Mouse (Mus musculus): ENCODE data around the gene Lck. TPM values are rescaled to one million over a fixed set of nuclear protein-coding genes. Genes with fewer than 3 reads are reported as not detected.
"Not testable (repeated sequence)": the region's sequence is repeated elsewhere in the genome, so short reads cannot be mapped to it uniquely, and the experiment has no call there.

Gene Lck
- total RNA-seq, 2 experiments from 2014 or later = 4.3 TPM; not detected in 1

DNA sequence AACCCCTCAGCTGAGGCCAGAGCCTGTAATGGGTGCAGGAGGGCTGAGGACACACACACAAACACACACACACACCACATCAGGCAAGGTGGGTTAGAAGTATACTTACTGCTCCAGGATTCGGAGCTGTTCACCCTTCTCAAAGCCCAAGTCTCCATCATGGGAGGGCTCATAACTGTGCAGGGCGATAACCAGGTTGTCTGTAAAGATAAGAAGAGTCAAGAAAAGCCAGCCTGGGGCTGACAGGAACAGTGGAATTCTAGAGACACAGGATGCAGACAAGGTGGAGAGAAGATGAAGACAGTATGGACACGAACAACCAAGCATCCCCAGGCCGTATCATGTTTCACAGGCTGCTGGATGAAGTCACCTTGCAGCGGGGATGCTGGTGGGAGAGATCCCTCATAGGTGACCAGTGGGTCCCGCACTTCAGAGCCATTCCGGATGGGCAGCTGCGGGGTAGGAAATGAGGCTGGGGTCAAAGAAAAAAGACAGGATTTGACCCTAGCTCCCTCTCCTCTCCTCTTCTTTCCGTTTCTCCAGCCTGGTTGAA lies 16.1 kb downstream of the Lck start:
- peak; percentile 71 for ATAC-seq (replicated peaks; ENCODE audit: low FRiP score, poor library complexity, severe bottlenecking)

DNA sequence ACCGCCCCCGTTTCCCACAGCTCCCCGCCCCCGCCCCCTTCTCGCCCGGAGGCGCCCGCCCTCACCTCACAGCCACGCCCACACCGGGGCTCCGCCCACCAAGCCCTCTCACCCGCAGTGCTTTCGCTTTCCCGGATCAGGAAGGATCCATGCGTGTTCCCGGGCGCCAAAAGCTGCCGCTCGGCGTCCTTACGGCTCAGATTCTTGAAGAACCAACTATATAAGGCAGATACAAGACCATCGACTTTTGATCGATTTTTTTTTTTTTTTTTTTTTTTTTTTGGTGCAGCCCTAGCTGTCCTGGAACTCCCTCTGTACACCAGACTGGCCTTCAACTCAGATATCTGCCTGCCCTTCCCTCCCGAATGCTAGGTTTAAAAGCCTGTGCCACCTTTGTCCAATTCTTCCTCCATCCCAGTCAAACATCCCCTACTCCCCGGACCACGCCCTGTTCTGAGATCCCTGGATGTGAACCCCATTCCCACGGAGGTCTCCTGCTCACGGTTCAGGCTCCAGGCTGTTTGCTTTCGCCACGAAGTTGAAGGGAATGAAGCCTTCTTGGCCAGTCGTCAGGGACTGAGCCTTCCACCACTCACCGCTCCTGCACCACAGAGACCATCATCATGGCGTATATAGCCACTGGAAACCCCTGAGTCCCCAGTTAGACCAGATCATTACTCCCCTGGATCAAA lies 16.8 kb downstream of the Lck start:
- ATAC-seq (replicated peaks; ENCODE audit: low FRiP score, poor library complexity, severe bottlenecking) = peak; percentile 84

DNA sequence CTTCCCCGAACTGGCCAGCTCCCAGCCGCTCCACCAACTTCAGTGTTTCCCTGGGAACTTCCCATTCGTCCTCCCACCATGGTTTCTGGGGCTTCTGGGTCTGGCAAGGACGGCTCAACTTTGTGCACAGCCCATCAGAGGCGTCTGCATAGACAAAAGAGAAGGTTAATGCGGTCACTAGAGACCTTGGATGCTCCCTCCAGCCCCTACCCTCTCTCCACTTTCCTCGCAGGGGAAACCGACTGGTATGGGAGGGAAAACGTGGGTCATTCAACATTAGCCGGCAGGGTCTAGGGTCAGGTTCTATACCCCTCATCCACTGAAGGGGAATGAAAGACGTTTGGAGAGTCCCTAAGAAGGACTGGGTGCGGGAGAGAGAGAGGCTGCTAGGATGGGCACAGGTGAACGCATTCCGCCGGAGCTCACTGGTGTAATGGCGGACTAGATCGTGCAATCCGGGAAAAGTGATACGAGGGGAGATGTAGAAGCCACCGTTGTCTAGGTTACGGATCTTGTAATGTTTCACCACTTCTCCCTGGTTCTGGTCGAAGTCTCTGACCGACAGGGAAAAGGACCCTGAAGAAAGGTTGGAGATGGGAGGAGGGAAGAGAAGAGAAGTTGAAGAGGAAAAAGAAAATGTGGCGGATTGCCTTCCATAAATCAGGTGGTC lies 17.4 kb downstream of the Lck start:
- ATAC-seq (replicated peaks; ENCODE audit: low FRiP score, poor library complexity, severe bottlenecking) = 0 out of 2 replicates have a peak, but pooled peaks have one; percentile 7

- ATAC-seq (replicated peaks; ENCODE audit: low FRiP score, poor library complexity, severe bottlenecking) = peak; percentile 45
Observed at GRCm38 (mm10) chr4:129555421-129555861, 18.0 kb downstream of the Lck start.

GRCm38 (mm10) chr4:129554512-129554911 lies 18.9 kb downstream of the Lck start:
- not testable (repeated sequence) for ATAC-seq (replicated peaks; ENCODE audit: low FRiP score, poor library complexity, severe bottlenecking)

DNA sequence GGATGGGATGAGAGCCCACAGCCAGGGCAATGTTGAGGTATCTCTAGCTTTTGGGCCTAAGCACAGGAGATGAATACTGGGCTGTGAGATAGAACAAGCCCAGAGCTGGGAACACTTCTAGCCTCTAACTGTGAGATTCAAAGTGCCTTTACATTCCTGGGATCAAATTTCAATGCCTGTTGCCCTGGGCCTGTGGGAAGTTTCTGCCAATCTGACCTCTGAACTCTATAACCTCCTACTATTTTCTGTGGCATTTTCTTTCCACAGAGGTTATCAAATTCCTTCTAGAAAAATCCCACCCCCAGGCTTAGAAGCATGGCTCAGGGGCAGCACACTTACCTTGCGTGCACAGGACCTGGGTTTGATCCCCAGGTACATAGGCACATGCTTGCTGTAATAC lies 23.1 kb downstream of the Lck start:
- ATAC-seq (replicated peaks; ENCODE audit: low FRiP score, poor library complexity, severe bottlenecking) = no peak

DNA sequence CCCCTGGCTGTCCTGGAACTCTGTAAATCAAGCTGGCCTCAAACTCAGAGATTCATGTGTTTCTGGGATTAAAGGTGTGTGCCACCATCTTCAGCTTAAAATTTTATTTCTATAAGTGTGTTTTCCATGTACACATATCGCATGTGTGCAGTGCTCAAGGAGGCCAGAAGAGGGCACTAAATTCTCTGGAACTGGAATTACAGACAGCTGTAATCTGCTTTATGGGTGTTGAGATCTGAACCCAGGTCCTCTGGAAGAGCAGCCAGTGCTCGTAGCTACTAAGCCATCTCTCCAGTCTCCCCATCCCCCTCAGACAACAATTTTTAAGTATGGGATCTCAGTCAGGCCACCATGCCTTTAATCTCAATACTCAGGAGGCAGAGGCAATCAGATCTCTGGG lies 24.1 kb downstream of the Lck start:
- ATAC-seq (replicated peaks; ENCODE audit: low FRiP score, poor library complexity, severe bottlenecking) = peak; percentile 72

GRCm38 (mm10) chr4:129547631-129548030 lies 25.8 kb downstream of the Lck start:
- ATAC-seq (replicated peaks; ENCODE audit: low FRiP score, poor library complexity, severe bottlenecking) = not testable (repeated sequence)

DNA sequence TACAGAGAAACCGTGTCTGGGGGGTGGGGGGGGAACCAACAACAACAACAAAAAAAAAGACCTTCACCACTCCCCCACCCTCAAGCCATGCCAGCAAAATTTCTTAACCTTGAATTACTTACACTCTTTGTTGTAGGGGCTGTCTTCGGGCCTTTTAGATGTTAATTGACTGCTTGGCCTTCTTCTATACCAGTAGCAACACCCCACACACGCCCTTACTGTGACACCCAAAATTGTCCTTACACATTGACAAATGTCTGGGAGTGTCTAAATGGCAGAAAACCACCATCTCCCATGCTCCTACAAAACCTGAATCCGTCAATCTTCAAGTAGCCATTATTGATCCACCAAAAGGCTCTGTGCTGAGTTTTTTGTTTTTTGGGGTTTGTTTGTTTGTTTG lies 29.3 kb downstream of the Lck start:
- ATAC-seq (replicated peaks; ENCODE audit: low FRiP score, poor library complexity, severe bottlenecking) = no peak

DNA sequence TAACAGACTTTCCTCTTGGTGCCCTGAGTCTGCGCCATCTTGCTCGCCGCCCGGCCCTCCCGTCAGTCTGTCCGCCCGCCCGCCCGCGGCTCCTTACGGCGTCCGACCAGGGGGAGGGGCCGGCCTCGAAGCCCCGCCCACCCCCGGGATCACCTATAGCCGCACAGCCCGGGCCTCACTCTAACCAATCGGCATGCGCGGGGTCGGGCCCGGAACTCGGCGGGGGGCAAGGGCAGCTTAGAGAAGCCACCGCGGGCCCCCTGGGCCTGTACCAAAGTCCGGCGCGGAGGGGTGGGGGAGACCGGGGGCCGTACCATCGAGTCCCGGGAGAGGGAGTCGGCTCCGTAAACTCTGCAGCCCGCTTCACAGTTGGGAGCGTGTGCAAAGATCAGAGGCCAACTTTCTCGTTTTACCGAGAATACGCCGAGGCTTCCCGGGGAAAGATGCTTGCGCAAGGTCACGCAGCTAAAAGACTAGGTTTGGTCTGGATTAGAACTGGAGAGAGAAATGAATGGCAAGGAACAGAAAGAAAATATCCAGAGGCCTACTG lies 30.8 kb downstream of the Lck start, which contains the start of gene Hdac1:
Gene Hdac1, minus strand, starts transcription at position 122 of the 550 bp plus-strand sequence.
- ATAC-seq (replicated peaks; ENCODE audit: low FRiP score, poor library complexity, severe bottlenecking) = peak; percentile 93

GRCm38 (mm10) chr4:129541868-129542591 lies 31.4 kb downstream of the Lck start:
- peak; percentile 33 for ATAC-seq (replicated peaks; ENCODE audit: low FRiP score, poor library complexity, severe bottlenecking)

GRCm38 (mm10) chr4:129540012-129540411 lies 33.4 kb downstream of the Lck start:
- ATAC-seq (replicated peaks; ENCODE audit: low FRiP score, poor library complexity, severe bottlenecking) = 0 out of 2 replicates have a peak, but pooled peaks have one; percentile 37

DNA sequence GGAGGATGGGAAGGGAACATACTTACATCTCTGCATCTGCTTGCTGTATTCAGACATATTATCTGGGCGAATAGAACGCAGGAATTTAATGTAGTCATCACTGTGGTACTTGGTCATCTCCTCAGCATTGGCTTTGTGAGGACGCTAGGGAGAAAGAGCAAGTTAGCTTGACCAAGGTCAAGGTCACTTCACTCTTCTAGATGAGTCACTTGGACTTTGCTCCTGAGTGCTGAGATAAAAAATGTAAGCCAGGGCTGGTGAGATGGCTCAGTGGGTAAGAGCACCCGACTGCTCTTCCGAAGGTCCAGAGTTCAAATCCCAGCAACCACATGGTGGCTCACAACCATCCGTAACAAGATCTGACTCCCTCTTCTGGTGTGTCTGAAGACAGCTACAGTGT lies 44.5 kb downstream of the Lck start:
- not testable (repeated sequence) for ATAC-seq (replicated peaks; ENCODE audit: low FRiP score, poor library complexity, severe bottlenecking)

GRCm38 (mm10) chr4:129525889-129526288 lies 47.6 kb downstream of the Lck start:
- ATAC-seq (replicated peaks; ENCODE audit: low FRiP score, poor library complexity, severe bottlenecking) = no peak

DNA sequence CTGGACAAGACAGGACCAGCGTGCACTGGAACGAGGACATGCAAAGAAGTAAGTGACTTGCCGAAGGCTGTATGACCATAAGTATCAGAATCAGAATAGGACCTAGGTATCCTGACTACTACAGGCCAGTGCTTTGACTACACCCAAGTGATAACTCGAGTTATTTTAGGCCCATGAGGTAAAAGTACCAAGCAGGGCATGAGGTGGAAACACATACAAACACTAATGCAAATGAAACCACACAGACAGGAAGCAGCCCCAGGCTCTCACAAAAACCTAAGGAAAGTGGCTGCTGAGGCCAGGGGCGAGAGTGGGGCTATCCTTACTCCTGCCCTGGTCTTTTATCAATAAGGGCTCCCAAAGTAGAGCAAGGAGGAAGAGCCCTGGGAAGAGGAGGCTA lies 48.1 kb downstream of the Lck start:
- no peak for ATAC-seq (replicated peaks; ENCODE audit: low FRiP score, poor library complexity, severe bottlenecking)

GRCm38 (mm10) chr4:129518519-129518918 lies 54.9 kb downstream of the Lck start:
- ATAC-seq (replicated peaks; ENCODE audit: low FRiP score, poor library complexity, severe bottlenecking) = no peak

GRCm38 (mm10) chr4:129516925-129517324 lies 56.5 kb downstream of the Lck start:
- ATAC-seq (replicated peaks; ENCODE audit: low FRiP score, poor library complexity, severe bottlenecking) = no peak

DNA sequence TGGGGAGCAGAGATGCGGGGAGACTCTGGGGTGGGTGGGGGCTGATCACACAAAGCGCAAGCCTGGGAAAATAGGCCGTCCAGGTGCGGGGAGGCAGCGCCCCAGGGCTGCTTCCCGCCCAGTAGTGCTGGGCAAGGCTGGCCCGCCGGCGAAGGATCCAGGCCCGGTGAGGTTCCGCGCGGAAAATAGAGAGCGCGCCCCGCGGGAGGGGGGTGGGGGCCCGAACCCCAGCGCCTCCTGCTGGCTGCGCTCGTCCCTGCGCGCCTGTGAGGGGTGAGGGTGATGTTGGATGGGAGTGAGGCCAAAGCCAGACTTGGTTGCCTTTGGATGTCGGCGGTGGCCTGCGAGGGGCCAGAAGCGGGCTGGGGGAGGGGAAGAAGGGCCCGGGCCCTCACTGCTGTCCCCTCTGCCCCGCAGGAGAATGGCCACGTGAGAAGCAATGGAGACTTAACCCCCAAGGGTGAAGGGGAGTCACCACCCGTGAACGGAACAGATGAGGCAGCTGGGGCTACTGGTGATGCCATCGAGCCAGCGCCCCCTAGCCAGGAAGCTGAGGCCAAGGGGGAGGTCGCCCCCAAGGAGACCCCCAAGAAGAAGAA lies 59.0 kb downstream of the Lck start:
- ATAC-seq (replicated peaks; ENCODE audit: low FRiP score, poor library complexity, severe bottlenecking) = 0 out of 2 replicates have a peak, but pooled peaks have one; percentile 19

GRCm38 (mm10) chr4:129513891-129514290 lies 59.5 kb downstream of the Lck start:
- no peak for ATAC-seq (replicated peaks; ENCODE audit: low FRiP score, poor library complexity, severe bottlenecking)

Data from erythroblast, adult 5-6 weeks (primary cell).